Mouse (Mus musculus) ES-Bruce4 (cell line): ENCODE measurements around the gene Sergef. TPM values are rescaled to one million over a fixed set of nuclear protein-coding genes. Genes with fewer than 3 reads are reported as not detected.
A peak's percentile ranks its signal among the peaks of the same experiment; 100 is the strongest.

Experiments used
- H3K27ac ChIP-seq: 2 replicates; pipeline ENCODE4 v1.5.1; 2012; ENCODE audit warnings: low read length, inconsistent platforms; ENCODE audit not compliant: insufficient read depth
- H3K27me3 ChIP-seq: 2 replicates; pipeline ENCODE4 v1.6.1; 2012; ENCODE audit warnings: mild to moderate bottlenecking, low read length, inconsistent platforms; ENCODE audit not compliant: control insufficient read depth, poor library complexity, insufficient read depth, severe bottlenecking
- H3K36me3 ChIP-seq: 2 replicates; pipeline ENCODE4 v1.6.1; 2012; ENCODE audit warnings: inconsistent platforms, mild to moderate bottlenecking, low read length, moderate library complexity; ENCODE audit not compliant: control insufficient read depth, poor library complexity, insufficient read depth, severe bottlenecking
- H3K4me1 ChIP-seq: one replicate; pipeline ENCODE4 v1.8.1; 2011; ENCODE audit warnings: low read length; ENCODE audit not compliant: control insufficient read depth, insufficient read depth
- H3K4me3 ChIP-seq: 2 replicates; pipeline ENCODE4 v1.5.1; 2011; ENCODE audit warnings: low read depth, mild to moderate bottlenecking, low read length
- H3K9ac ChIP-seq: 2 replicates; pipeline ENCODE4 v1.6.1; 2012; ENCODE audit warnings: low read depth, mild to moderate bottlenecking, inconsistent platforms; ENCODE audit not compliant: poor library complexity, severe bottlenecking
- H3K9me3 ChIP-seq: replicated peaks from 2 replicates; pipeline ENCODE4 v1.6.1; 2012; ENCODE audit warnings: mild to moderate bottlenecking, low read length, inconsistent platforms; ENCODE audit not compliant: control insufficient read depth, poor library complexity, insufficient read depth, severe bottlenecking
- CTCF ChIP-seq: IDR thresholded peaks from one replicate; pipeline ENCODE4 v1.8.1; 2011; ENCODE audit warnings: low read depth, low read length
- EP300 ChIP-seq: IDR thresholded peaks from 2 replicates; pipeline ENCODE4 v1.6.1; 2011; ENCODE audit warnings: low read depth, low read length; ENCODE audit not compliant: insufficient read depth
- POLR2A ChIP-seq: IDR thresholded peaks from one replicate; pipeline ENCODE4 v1.8.1; 2011; ENCODE audit warnings: low read length; ENCODE audit not compliant: insufficient read depth
- polyA plus RNA-seq: library from polyadenylated mRNA; stranded (reverse); fragments of >200 nt; gene quantifications from 2 replicates; pipeline ENCODE4 v1.2.4, GENCODE M21; 2011; ENCODE audit warnings: low read depth; ENCODE audit not compliant: missing spikeins, insufficient read depth, insufficient read length

Gene Sergef
- polyA plus RNA-seq, 1 experiment = 5.8 TPM

DNA sequence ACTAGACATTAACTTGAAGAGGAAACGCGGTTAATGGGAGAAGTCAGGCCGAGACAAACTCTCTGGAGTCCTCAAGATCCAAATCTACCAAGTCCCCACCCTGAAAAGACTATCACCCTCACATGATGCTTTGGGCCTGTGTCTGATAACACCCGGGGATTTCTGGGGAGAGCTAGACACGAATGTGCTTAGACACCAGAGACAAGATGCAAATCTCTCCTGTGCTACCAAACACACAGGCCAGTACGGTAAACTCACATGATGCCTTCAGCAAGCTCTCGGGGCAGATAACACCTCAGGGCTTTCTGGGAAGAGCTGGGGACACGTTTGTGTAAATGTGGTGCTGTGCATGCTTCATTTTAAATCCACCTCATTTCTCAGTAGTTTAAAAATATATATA lies 36.3 kb upstream of the Sergef start:
- no peak overlapping the region for H3K9ac ChIP-seq
- no peak overlapping the region for H3K4me3 ChIP-seq
- no peaks in the 10 kb centered on the region for H3K9me3 ChIP-seq
- TF ChIP-seq EP300 (no peak), POLR2A (no peak), CTCF (no peak)
- H3K4me1 ChIP-seq = no peaks in the 10 kb centered on the region
- no peaks in the 10 kb centered on the region for H3K27me3 ChIP-seq
- H3K36me3 ChIP-seq = no peaks in the 10 kb centered on the region
- H3K27ac ChIP-seq = no peak overlapping the region

DNA sequence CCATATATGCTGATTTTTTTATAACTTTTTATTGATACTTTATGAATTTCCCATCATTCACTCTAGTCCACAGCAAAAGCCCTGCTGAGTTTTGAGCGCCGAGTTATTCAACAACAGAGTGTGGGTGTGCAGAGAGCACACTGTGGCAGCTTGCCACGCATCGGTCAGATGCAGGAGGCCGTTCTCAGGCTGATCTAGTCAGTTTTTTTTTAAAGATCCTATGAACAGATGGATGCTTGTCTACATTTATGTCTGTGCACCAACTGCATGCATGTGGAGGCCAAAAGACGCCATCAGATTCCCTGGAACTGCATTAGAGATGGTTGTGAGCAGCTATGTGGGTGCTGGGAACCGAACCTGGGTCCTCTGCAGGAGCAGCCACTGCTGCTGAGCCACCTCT lies 35.5 kb upstream of the Sergef start:
- H3K36me3 ChIP-seq = no peaks in the 10 kb centered on the region
- H3K4me1 ChIP-seq = no peaks in the 10 kb centered on the region
- TF ChIP-seq POLR2A = no peak
- TF ChIP-seq EP300 = no peak
- TF ChIP-seq CTCF = no peak
- no peak overlapping the region for H3K4me3 ChIP-seq
- H3K27me3 ChIP-seq = no peaks in the 10 kb centered on the region
- no peak overlapping the region for H3K9ac ChIP-seq
- H3K27ac ChIP-seq = no peak overlapping the region
- H3K9me3 ChIP-seq = no peaks in the 10 kb centered on the region

DNA sequence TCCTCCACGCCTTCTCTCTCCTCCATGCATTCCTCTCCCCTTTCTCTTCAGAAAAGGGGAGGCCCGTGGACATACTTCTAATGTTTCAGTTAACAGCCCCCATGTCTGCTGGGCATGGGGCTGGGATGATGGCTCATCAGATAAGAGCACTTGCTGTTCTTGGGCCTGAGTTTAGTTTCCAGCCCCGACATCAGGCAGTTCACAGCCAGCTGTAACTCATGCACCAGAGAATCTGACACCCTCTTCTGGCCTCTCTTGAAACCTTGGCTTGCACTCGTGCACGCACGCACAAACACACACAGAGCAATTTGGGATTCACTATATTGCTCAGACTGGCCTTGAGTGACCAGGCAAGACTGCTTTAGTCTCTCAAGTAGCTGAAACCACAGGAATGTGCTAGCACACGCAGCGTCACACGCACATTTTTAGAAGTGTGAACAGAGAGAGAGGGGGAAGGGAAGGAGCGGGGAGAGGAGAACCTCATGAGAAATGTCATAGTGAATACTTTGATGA lies 32.6 kb upstream of the Sergef start, which contains the start of gene Tph1:
TSS of gene Tph1 (minus strand) at position 378 of the 513 bp plus-strand sequence.
- H3K36me3 ChIP-seq = no peaks in the 10 kb centered on the region
- TF ChIP-seq CTCF (no peak), POLR2A (no peak), EP300 (no peak)
- no peak within 1 kb of the TSS for H3K9ac ChIP-seq
- H3K27me3 ChIP-seq = no peaks in the 10 kb centered on the region
- H3K9me3 ChIP-seq = no peaks in the 10 kb centered on the region
- no peak within 1 kb of the TSS for H3K4me3 ChIP-seq
- H3K27ac ChIP-seq = no peak within 1 kb of the TSS
- H3K4me1 ChIP-seq = no peaks in the 10 kb centered on the region

DNA sequence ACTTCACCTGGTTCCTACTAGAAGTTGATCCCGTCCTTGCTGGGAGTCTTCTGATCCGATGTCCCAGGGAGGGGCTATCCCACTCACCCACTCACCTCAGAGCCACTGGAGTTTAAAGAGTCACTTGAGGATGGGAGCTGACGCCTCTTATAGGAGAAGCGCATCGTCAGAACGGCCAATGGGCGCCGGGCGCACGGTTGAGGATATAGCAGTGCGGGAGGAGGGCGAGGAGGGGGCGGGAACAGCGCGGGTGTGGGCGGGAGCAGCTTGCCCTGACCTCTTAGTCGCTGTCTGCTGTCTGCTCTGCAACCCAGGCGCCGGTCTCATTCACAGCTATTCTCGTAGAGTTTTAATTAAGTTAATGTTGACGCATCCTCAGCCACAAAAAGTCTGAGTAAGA lies 27.6 kb upstream of the Sergef start:
- H3K4me1 ChIP-seq = no peaks in the 10 kb centered on the region
- no peak overlapping the region for H3K9ac ChIP-seq
- TF ChIP-seq EP300 = no peak
- TF ChIP-seq POLR2A = no peak
- no peak for TF ChIP-seq CTCF
- no peaks in the 10 kb centered on the region for H3K9me3 ChIP-seq
- no peak overlapping the region for H3K27ac ChIP-seq
- peak overlapping the region; percentile 19; the same call in 1 of the 2 replicates for H3K4me3 ChIP-seq
- no peaks in the 10 kb centered on the region for H3K27me3 ChIP-seq
- H3K36me3 ChIP-seq = no peaks in the 10 kb centered on the region

DNA sequence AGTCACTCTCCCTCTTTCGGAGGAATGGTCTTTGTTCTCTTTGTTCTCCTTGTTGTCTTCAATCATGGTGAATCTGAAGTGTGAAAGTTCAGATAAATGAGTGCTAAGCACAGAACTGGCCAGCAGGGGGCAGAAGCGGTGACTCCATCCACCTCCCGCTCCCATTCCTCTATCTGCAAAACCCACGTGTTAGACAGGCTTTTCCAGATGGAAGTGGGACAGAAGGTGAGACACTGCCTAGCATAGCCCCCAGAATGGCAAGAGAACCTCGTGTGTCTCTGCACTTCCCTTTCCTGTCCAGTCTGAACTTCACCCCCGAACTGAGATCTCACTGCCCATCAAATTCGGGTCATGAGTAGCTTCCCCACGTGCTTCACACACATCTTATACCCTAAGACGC lies 25.6 kb upstream of the Sergef start:
- Histone ChIP-seq H3K36me3 (no peaks in the 10 kb centered on the region), H3K4me3 (no peak overlapping the region), H3K4me1 (no peaks in the 10 kb centered on the region), H3K9ac (no peak overlapping the region), H3K27ac (no peak overlapping the region), H3K27me3 (no peaks in the 10 kb centered on the region), H3K9me3 (no peaks in the 10 kb centered on the region)
- TF ChIP-seq CTCF (peak; percentile 89), EP300 (no peak), POLR2A (no peak)

DNA sequence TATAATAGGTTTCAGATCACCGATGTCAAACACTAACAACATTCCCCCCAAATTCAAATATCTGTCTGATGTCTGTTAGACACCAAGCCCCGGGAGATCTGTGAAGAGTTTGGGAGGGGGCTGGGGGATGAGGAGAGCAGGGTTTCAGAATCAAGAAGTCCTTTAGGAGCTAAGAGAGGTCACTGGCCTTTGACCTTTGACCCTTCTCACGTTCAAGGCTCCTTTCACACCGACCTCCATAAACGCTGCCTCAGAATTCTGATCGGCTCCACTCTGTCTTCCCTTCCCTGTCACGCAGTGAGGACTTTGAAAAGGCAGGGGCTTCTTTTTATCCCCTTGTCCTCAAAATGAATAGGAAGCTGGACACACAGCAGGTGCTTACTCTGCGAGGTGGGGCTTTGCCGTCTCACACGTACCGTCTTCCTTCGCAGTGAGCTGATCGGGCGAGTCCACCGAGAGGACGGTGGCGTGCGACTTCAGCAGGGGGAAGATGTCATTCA lies 22.0 kb upstream of the Sergef start:
- Histone ChIP-seq H3K27me3 (no peaks in the 10 kb centered on the region), H3K9ac (no peak overlapping the region), H3K4me1 (no peaks in the 10 kb centered on the region), H3K4me3 (no peak overlapping the region), H3K36me3 (no peaks in the 10 kb centered on the region), H3K9me3 (no peaks in the 10 kb centered on the region), H3K27ac (no peak overlapping the region)
- TF ChIP-seq POLR2A = no peak
- no peak for TF ChIP-seq EP300
- TF ChIP-seq CTCF = no peak
